Mouse (Mus musculus): Measurements from ENCODE around the gene Mut. TPM values are rescaled to one million over a fixed set of nuclear protein-coding genes. Genes with fewer than 3 reads are reported as not detected.

Mut gene
- polyA plus RNA-seq, 1 experiment from 2014 or later = 39.8 TPM

DNA sequence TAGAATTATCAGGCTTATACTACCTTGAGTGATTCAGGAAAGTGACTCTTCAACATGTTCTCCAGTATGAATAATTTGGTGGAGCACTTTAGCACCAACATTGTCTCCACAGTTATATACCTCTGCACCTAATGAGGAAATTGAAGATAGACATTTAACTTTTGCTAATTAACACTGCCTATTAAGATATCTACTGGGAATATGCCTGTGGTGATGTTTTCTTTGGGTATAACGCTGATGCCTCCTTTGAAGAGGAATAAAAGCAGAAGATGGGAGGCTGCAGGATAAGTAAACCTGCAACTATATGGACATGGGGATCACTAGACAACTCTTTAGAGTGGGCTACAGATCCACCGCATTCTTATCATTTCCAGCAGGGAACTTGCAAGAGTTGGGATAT lies 20.2 kb upstream of the Mut start, which contains the start of gene Glyatl3:
Gene Glyatl3 (minus strand): TSS at position 101 of the 400 bp plus-strand sequence.
- WGBS = 91% methylated on average over 2 of the region's 2 CpGs
- Histone ChIP-seq H3K9ac (ENCODE audit: low read length) (no peak within 1 kb of the TSS), H3K27me3 (replicated peaks; ENCODE audit: control insufficient read depth, insufficient read depth, low read length) (no peaks in the 10 kb centered on the region), H3K4me1 (replicated peaks; ENCODE audit: control insufficient read depth, insufficient read depth, low read length) (no peaks in the 10 kb centered on the region), H3K4me2 (ENCODE audit: low read length) (no peak within 1 kb of the TSS), H3K4me3 (ENCODE audit: low read depth, low read length) (no peak within 1 kb of the TSS), H3K9me3 (ENCODE audit: control insufficient read depth, low read length) (no peaks in the 10 kb centered on the region), H3K36me3 (ENCODE audit: control insufficient read depth, insufficient read depth, low read length) (no peaks in the 10 kb centered on the region), H3K27ac (ENCODE audit: low read depth) (no peak within 1 kb of the TSS)
- ATAC-seq (replicated peaks; ENCODE audit: low FRiP score, low TSS enrichment, low read depth) (no peak), DNase-seq (ENCODE audit: low spot score) (no peak)

GRCm38 (mm10) chr17:40915499-40915898 lies 19.0 kb upstream of the Mut start:
- H3K4me1 ChIP-seq (replicated peaks; ENCODE audit: control insufficient read depth, insufficient read depth, low read length) = no peaks in the 10 kb centered on the region
- H3K4me2 ChIP-seq (ENCODE audit: low read length) = no peak overlapping the region
- no peak overlapping the region for H3K4me3 ChIP-seq (ENCODE audit: low read depth, low read length)
- no peak overlapping the region for H3K9ac ChIP-seq (ENCODE audit: low read length)
- no peaks in the 10 kb centered on the region for H3K27me3 ChIP-seq (replicated peaks; ENCODE audit: control insufficient read depth, insufficient read depth, low read length)
- no peak overlapping the region for H3K27ac ChIP-seq (ENCODE audit: low read depth)
- DNase-seq (ENCODE audit: low spot score) (no peak), ATAC-seq (replicated peaks; ENCODE audit: low FRiP score, low TSS enrichment, low read depth) (no peak)
- no peaks in the 10 kb centered on the region for H3K9me3 ChIP-seq (ENCODE audit: control insufficient read depth, low read length)
- WGBS = 96% methylated on average over 1 of the region's 2 CpGs
- H3K36me3 ChIP-seq (ENCODE audit: control insufficient read depth, insufficient read depth, low read length) = no peaks in the 10 kb centered on the region

GRCm38 (mm10) chr17:40933985-40934384 lies 500 bp upstream of the Mut start:
- Histone ChIP-seq H3K9me3 (ENCODE audit: control insufficient read depth, low read length) (no peaks in the 10 kb centered on the region), H3K9ac (ENCODE audit: low read length) (peak overlapping the region; percentile 70), H3K4me1 (replicated peaks; ENCODE audit: control insufficient read depth, insufficient read depth, low read length) (peaks cover 5% of the 10 kb centered on the region; the same call in 1 of the 2 replicates), H3K4me2 (ENCODE audit: low read length) (peak overlapping the region; percentile 73), H3K27me3 (replicated peaks; ENCODE audit: control insufficient read depth, insufficient read depth, low read length) (no peaks in the 10 kb centered on the region), H3K27ac (ENCODE audit: low read depth) (peak overlapping the region; percentile 19; the same call in 1 of the 2 replicates), H3K4me3 (ENCODE audit: low read depth, low read length) (peak overlapping the region; percentile 80), H3K36me3 (ENCODE audit: control insufficient read depth, insufficient read depth, low read length) (peaks cover 20% of the 10 kb centered on the region)
- DNase-seq (ENCODE audit: low spot score) (no peak), ATAC-seq (replicated peaks; ENCODE audit: low FRiP score, low TSS enrichment, low read depth) (peak; percentile 34; the same call in 1 of the 2 replicates)
- WGBS = under 1% methylated on average over 14 of the region's 14 CpGs

GRCm38 (mm10) chr17:40948518-40948917 lies 14.0 kb downstream of the Mut start:
- DNase-seq (ENCODE audit: low spot score) = no peak
- Histone ChIP-seq H3K4me2 (ENCODE audit: low read length) (no peak overlapping the region), H3K36me3 (ENCODE audit: control insufficient read depth, insufficient read depth, low read length) (peaks cover 37% of the 10 kb centered on the region), H3K4me1 (replicated peaks; ENCODE audit: control insufficient read depth, insufficient read depth, low read length) (no peaks in the 10 kb centered on the region), H3K9ac (ENCODE audit: low read length) (no peak overlapping the region), H3K27me3 (replicated peaks; ENCODE audit: control insufficient read depth, insufficient read depth, low read length) (no peaks in the 10 kb centered on the region), H3K27ac (ENCODE audit: low read depth) (no peak overlapping the region), H3K9me3 (ENCODE audit: control insufficient read depth, low read length) (no peaks in the 10 kb centered on the region), H3K4me3 (ENCODE audit: low read depth, low read length) (no peak overlapping the region)
- ATAC-seq (replicated peaks; ENCODE audit: low FRiP score, low TSS enrichment, low read depth) = no peak
- 85% methylated on average over 3 of the region's 3 CpGs for WGBS

DNA sequence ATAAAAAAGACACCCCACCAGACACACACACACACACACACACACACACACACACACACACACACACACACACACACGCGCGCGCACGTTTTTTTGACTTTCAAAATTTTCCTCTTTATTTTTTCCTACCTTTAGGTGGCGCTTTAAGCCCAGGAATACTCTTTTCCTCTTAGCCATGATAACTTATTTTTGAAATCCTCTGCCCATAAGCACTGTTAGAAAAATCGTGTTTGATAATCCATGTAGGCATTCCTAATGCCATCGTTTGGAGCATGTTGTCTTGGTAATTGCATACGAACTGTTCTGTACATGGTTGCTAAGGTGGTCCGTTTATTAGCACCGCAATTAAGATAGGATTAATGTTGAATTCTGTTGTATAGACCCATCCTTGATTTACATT lies 43.4 kb downstream of the Mut start:
- H3K9ac ChIP-seq (ENCODE audit: low read length) = no peak overlapping the region
- H3K27me3 ChIP-seq (replicated peaks; ENCODE audit: control insufficient read depth, insufficient read depth, low read length) = no peaks in the 10 kb centered on the region
- no peaks in the 10 kb centered on the region for H3K9me3 ChIP-seq (ENCODE audit: control insufficient read depth, low read length)
- H3K36me3 ChIP-seq (ENCODE audit: control insufficient read depth, insufficient read depth, low read length) = no peaks in the 10 kb centered on the region
- no peak overlapping the region for H3K4me3 ChIP-seq (ENCODE audit: low read depth, low read length)
- no peak for ATAC-seq (replicated peaks; ENCODE audit: low FRiP score, low TSS enrichment, low read depth)
- DNase-seq (ENCODE audit: low spot score) = no peak
- WGBS = 79% methylated on average over 11 of the region's 11 CpGs
- no peaks in the 10 kb centered on the region for H3K4me1 ChIP-seq (replicated peaks; ENCODE audit: control insufficient read depth, insufficient read depth, low read length)
- no peak overlapping the region for H3K27ac ChIP-seq (ENCODE audit: low read depth)
- H3K4me2 ChIP-seq (ENCODE audit: low read length) = no peak overlapping the region

DNA sequence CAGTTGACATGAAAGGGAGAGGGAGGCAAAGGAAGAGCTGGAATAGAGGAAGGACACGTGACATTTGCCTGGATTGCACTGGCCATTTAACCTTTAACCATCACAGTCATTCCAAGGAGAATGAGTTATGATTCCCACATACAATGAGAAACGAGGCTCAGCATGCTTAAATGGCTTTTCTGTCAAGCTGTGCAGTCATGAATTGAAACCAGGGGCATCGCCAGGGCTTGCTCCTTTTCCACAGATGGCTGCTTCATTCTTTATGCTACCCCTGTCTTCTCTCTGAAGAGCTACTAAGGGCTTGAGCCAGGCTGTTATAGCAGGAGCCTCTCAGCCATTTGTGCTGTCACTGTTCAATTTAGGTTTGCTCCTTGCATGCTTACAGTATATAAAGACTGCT lies 57.6 kb downstream of the Mut start:
- Histone ChIP-seq H3K36me3 (ENCODE audit: control insufficient read depth, insufficient read depth, low read length) (no peaks in the 10 kb centered on the region), H3K4me3 (ENCODE audit: low read depth, low read length) (no peak overlapping the region), H3K4me2 (ENCODE audit: low read length) (no peak overlapping the region), H3K9me3 (ENCODE audit: control insufficient read depth, low read length) (no peaks in the 10 kb centered on the region), H3K27ac (ENCODE audit: low read depth) (no peak overlapping the region), H3K27me3 (replicated peaks; ENCODE audit: control insufficient read depth, insufficient read depth, low read length) (no peaks in the 10 kb centered on the region), H3K9ac (ENCODE audit: low read length) (no peak overlapping the region), H3K4me1 (replicated peaks; ENCODE audit: control insufficient read depth, insufficient read depth, low read length) (no peaks in the 10 kb centered on the region)
- DNase-seq (ENCODE audit: low spot score) (no peak), ATAC-seq (replicated peaks; ENCODE audit: low FRiP score, low TSS enrichment, low read depth) (no peak)
- 49% methylated on average over 3 of the region's 3 CpGs for WGBS

Other genes starting within 250 kb of the Mut start
- not detected in 2 replicates for gene Esp1, start 207.6 kb upstream of the Mut start, polyA plus RNA-seq (2014; fragmentation: Nextera tagmentation; extraction: Ambion mirVana)
- gene Crisp2, start 127.7 kb upstream of the Mut start, polyA plus RNA-seq (2014; fragmentation: Nextera tagmentation; extraction: Ambion mirVana) = not detected in 2 replicates
- gene Rhag, start 123.6 kb upstream of the Mut start, polyA plus RNA-seq (2014; fragmentation: Nextera tagmentation; extraction: Ambion mirVana) = 0.36 and 0.42 TPM in 2 replicates
- 3.8 and 4.0 TPM in 2 replicates for gene 9130008F23Rik, start 54.1 kb upstream of the Mut start, polyA plus RNA-seq (2014; fragmentation: Nextera tagmentation; extraction: Ambion mirVana)
- not detected in 2 replicates for gene Glyatl3, start 20.3 kb upstream of the Mut start, polyA plus RNA-seq (2014; fragmentation: Nextera tagmentation; extraction: Ambion mirVana)
- 22.6 and 23.9 TPM in 2 replicates for gene Cenpq, start 362 bp downstream of the Mut start, polyA plus RNA-seq (2014; fragmentation: Nextera tagmentation; extraction: Ambion mirVana)